Mouse (Mus musculus): ENCODE measurements around the gene Nup85. TPM values are rescaled to one million over a fixed set of nuclear protein-coding genes. Genes with fewer than 3 reads are reported as not detected.

Nup85 gene
- total and polyA plus RNA-seq, 3 experiments = 282 to 326 (median 290) TPM

DNA sequence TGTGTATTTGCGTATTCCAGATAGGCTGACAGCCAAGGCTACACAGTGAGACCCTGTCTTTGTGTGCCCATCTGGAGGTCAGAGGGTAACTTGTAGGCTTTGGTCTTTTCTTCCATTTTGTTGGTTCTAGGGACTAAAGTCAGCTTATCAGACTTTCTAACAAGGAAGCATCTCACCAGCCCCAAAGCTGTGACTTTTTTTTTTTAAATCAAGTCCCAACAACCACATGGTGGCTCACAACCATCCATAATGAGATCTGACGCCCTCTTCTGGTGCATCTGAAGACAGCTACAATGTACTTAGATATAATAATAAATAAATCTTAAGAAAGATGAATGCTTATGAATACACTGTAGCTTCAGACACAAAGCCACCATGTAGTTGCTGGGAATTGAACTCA lies 26.2 kb upstream of the Nup85 start (continued):
- no peak for TF ChIP-seq JUN (IDR thresholded peaks at IDR 0.05; ENCODE audit: insufficient read depth, low read depth, low read length)
- TF ChIP-seq HCFC1 (IDR thresholded peaks at IDR 0.05; ENCODE audit: low read depth, low read length) = no peak
- TF ChIP-seq RCOR1 (conservative IDR thresholded peaks at IDR 0.05; ENCODE audit: low read depth, low read length) = no peak

DNA sequence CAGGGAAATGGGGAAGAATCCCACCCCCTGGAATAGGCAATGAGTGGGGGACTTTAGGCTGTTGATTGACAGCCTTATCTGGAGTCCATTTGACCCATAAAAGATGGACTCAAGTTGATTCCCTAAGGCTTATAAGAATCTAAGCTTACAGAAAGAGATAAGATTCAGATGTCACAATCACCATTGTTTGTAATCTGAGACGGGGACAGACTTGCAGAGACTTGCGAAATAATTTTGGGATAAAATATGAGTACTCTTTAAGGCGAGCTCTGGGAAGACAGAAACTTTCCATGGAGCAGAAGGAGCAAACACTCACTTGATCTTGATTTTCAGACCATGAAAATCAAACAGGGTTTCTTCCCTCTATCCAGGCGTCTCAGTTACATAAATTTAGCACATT lies 20.7 kb upstream of the Nup85 start:
- dilution Hi-C loops (cut with MboI; ENCODE audit: extremely low pct_ligation_motif_present, extremely low pct_unique_long_range_greater_than_20kb, low sequenced_read_pairs) = no loop called here
- TF ChIP-seq ZNF384 (IDR thresholded peaks at IDR 0.05; ENCODE audit: low read depth, low read length) (no peak), MEF2A (IDR thresholded peaks at IDR 0.05; ENCODE audit: borderline replicate concordance, low read depth, low read length) (no peak), TBP (conservative IDR thresholded peaks at IDR 0.05; ENCODE audit: low read depth, low read length) (no peak), IRF4 (IDR thresholded peaks at IDR 0.05; ENCODE audit: low read depth, low read length) (no peak), RCOR1 (conservative IDR thresholded peaks at IDR 0.05; ENCODE audit: low read depth, low read length) (no peak), MAZ (IDR thresholded peaks at IDR 0.05; ENCODE audit: low read depth, low read length) (no peak), ZMIZ1 (IDR thresholded peaks at IDR 0.05; ENCODE audit: low read depth, low read length) (no peak), SIN3A (IDR thresholded peaks at IDR 0.05; ENCODE audit: low read length) (no peak), USF2 (conservative IDR thresholded peaks at IDR 0.05; ENCODE audit: low read depth, low read length) (no peak), HCFC1 (IDR thresholded peaks at IDR 0.05; ENCODE audit: low read depth, low read length) (no peak), POLR2A (IDR thresholded peaks at IDR 0.05; ENCODE audit: low read depth, low read length) (no peak)
- H3K27ac ChIP-seq (ENCODE audit: insufficient read depth, low read depth) = no peak overlapping the region
- no peak for DNase-seq (ENCODE audit: extremely low read depth)
- H3K27me3 ChIP-seq (replicated peaks) = peaks cover 8% of the 10 kb centered on the region
- H3K4me2 ChIP-seq (ENCODE audit: insufficient read depth, low read depth, poor library complexity, severe bottlenecking) = no peak overlapping the region
- H3K4me3 ChIP-seq (replicated peaks in 1 of 3; ENCODE audit: low read depth in 2 of 3, low read length in 2 of 3, poor library complexity in 1 of 3) = no peak overlapping the region
- no peaks in the 10 kb centered on the region for H3K36me3 ChIP-seq (replicated peaks in 1 of 2; ENCODE audit: control insufficient read depth in 1 of 2, insufficient read depth in 1 of 2, low read length in 1 of 2)
- H3K9ac ChIP-seq (ENCODE audit: insufficient read depth, low read depth) = no peak overlapping the region
- no peaks in the 10 kb centered on the region for H3K9me3 ChIP-seq (replicated peaks; ENCODE audit: low read length)
- in situ Hi-C loops (cut with MboI; ENCODE audit: low pct_ligation_motif_present, low pct_unique_long_range_greater_than_20kb, low sequenced_read_pairs) = no loop called here
- no peaks in the 10 kb centered on the region for H3K79me2 ChIP-seq (replicated peaks; ENCODE audit: control insufficient read depth, extremely low read depth, insufficient read depth, poor library complexity, severe bottlenecking)
- H3K4me1 ChIP-seq (ENCODE audit: control insufficient read depth in 1 of 2, insufficient read depth in 2 of 2) = peaks cover 4 to 8% of the 10 kb centered on the region in 2 experiments

GRCm38 (mm10) chr11:115552783-115553182 lies 11.5 kb upstream of the Nup85 start:
- dilution Hi-C loops (cut with MboI; ENCODE audit: extremely low pct_ligation_motif_present, extremely low pct_unique_long_range_greater_than_20kb, low sequenced_read_pairs) = no loop called here
- Histone ChIP-seq H3K4me3 (replicated peaks in 1 of 3; ENCODE audit: low read depth in 2 of 3, low read length in 2 of 3, poor library complexity in 1 of 3) (no peak overlapping the region), H3K9ac (ENCODE audit: insufficient read depth, low read depth) (no peak overlapping the region), H3K4me1 (ENCODE audit: control insufficient read depth in 1 of 2, insufficient read depth in 2 of 2) (no peaks in the 10 kb centered on the region), H3K9me3 (replicated peaks; ENCODE audit: low read length) (no peaks in the 10 kb centered on the region), H3K27ac (ENCODE audit: insufficient read depth, low read depth) (no peak overlapping the region), H3K27me3 (replicated peaks) (no peaks in the 10 kb centered on the region), H3K79me2 (replicated peaks; ENCODE audit: control insufficient read depth, extremely low read depth, insufficient read depth, poor library complexity, severe bottlenecking) (no peaks in the 10 kb centered on the region), H3K36me3 (replicated peaks in 1 of 2; ENCODE audit: control insufficient read depth in 1 of 2, insufficient read depth in 1 of 2, low read length in 1 of 2) (no peaks in the 10 kb centered on the region), H3K4me2 (ENCODE audit: insufficient read depth, low read depth, poor library complexity, severe bottlenecking) (no peak overlapping the region)
- DNase-seq (ENCODE audit: extremely low read depth) = peak; percentile 53
- in situ Hi-C loops (cut with MboI; ENCODE audit: low pct_ligation_motif_present, low pct_unique_long_range_greater_than_20kb, low sequenced_read_pairs) = no loop called here
- TF ChIP-seq ZC3H11A (IDR thresholded peaks at IDR 0.05; ENCODE audit: low read depth, low read length) (peak; percentile 35; the same call in 1 of the 2 replicates), SMC3 (IDR thresholded peaks at IDR 0.05; ENCODE audit: low read depth, low read length) (peak; percentile 70), E2F4 (IDR thresholded peaks at IDR 0.05; ENCODE audit: insufficient replicate concordance, low read depth, low read length) (no peak), RAD21 (IDR thresholded peaks at IDR 0.05; ENCODE audit: low read depth, low read length) (peak; percentile 68), CTCF (conservative IDR thresholded peaks at IDR 0.05 in 1 of 2, IDR thresholded peaks at IDR 0.05 in 1 of 2; ENCODE audit: low read depth in 2 of 2, low read length in 2 of 2) (peak; percentile 74), ELF1 (IDR thresholded peaks at IDR 0.05; ENCODE audit: low read depth, low read length) (0 out of 2 replicates have a peak, but pooled peaks have one; percentile 9), JUND (conservative IDR thresholded peaks at IDR 0.05; ENCODE audit: low read depth, low read length) (no peak), MYC (IDR thresholded peaks at IDR 0.05; ENCODE audit: low read depth, low read length) (0 out of 2 replicates have a peak, but pooled peaks have one; percentile 19), MXI1 (IDR thresholded peaks at IDR 0.05; ENCODE audit: low read depth, low read length) (no peak), MEF2A (IDR thresholded peaks at IDR 0.05; ENCODE audit: borderline replicate concordance, low read depth, low read length) (peak; percentile 32; the same call in 1 of the 2 replicates)

Data from CH12.LX (cell line).